Mouse (Mus musculus) liver, embryonic 12.5 days (tissue): Measurements from ENCODE around the gene Plekhg3. TPM values are rescaled to one million over a fixed set of nuclear protein-coding genes. Genes with fewer than 3 reads are reported as not detected.

Experiments
- ATAC-seq: fragments of 200-750 bp; cut with Nextera tagmentation; 2 replicates; pipeline ENCODE4 v1.8.0; 2017; ENCODE audit warnings: moderate number of reproducible peaks, mild to moderate bottlenecking, moderate library complexity
- H3K27ac ChIP-seq: fragments of 300-500 bp; sonication (generic); 2 replicates; pipeline ENCODE4 v1.5.1; 2016; ENCODE audit warnings: mild to moderate bottlenecking
- H3K27me3 ChIP-seq: fragments of 300-500 bp; sonication (generic); replicated peaks from 2 replicates; pipeline ENCODE4 v1.6.1; 2016; ENCODE audit warnings: mild to moderate bottlenecking, moderate library complexity
- H3K36me3 ChIP-seq: fragments of 300-500 bp; sonication (generic); 2 replicates; pipeline ENCODE4 v1.6.1; 2016; ENCODE audit warnings: mild to moderate bottlenecking, moderate library complexity
- H3K4me1 ChIP-seq: fragments of 300-500 bp; sonication (generic); 2 replicates; pipeline ENCODE4 v1.6.1; 2016
- H3K4me2 ChIP-seq: fragments of 300-500 bp; sonication (generic); 2 replicates; pipeline ENCODE4 v1.6.1; 2016; ENCODE audit warnings: mild to moderate bottlenecking, moderate library complexity
- H3K4me3 ChIP-seq: fragments of 300-500 bp; sonication (generic); 2 replicates; pipeline ENCODE4 v1.5.1; 2016; ENCODE audit warnings: mild to moderate bottlenecking, moderate library complexity
- H3K9ac ChIP-seq: fragments of 300-500 bp; sonication (generic); 2 replicates; pipeline ENCODE4 v1.6.1; 2016; ENCODE audit warnings: mild to moderate bottlenecking, moderate library complexity
- H3K9me3 ChIP-seq: fragments of 300-500 bp; sonication (generic); replicated peaks from 2 replicates; pipeline ENCODE4 v1.6.1; 2016; ENCODE audit warnings: mild to moderate bottlenecking, moderate library complexity
- WGBS: fragments of 180-500 bp; shearing (Covaris S2); methylation state at CpG from one replicate; pipeline ENCODE4 v1.1.7; 2016; ENCODE audit not compliant: insufficient replicate concordance; 5-methylcytosine and 5-hydroxymethylcytosine counted together
- polyA plus RNA-seq: library from polyadenylated mRNA; unstranded; fragments of >200 nt; fragmentation: Nextera tagmentation; extraction: Ambion mirVana; gene quantifications from 2 replicates; pipeline ENCODE4 v1.2.1, GENCODE M21; 2016

Plekhg3 gene
- polyA plus RNA-seq, 1 experiment from 2014 or later = 3.3 TPM

DNA sequence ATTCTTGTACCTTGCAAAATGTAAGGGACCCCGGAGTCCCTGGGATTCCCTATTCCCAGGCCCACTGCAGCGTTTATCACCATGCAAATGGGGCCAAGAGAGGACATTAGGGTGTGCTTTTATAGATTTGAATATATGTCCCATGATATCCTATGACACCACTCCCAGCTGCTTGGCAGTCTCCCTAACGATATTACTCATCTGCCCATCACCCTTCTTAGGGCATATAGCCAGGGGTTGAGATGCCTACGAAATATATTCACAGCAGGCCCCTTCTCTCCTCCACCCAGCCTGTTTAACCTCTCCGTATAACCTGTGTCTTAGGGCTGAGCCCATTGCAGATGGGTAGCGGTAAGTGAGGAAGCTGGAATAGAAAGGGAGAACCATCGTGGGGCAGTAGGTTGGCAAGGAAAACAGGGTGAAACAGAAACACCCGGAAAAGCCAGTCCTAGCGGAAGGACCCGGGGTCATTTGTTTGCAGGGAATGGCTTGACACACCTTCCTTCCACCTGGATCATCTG is 10.1 kb downstream of the Plekhg3 start:
- Histone ChIP-seq H3K36me3 (peaks cover 3% of the 10 kb centered on the region; the same call in 1 of the 2 replicates), H3K9me3 (no peaks in the 10 kb centered on the region), H3K27ac (no peak overlapping the region), H3K4me2 (no peak overlapping the region), H3K27me3 (peaks cover 25% of the 10 kb centered on the region), H3K4me3 (no peak overlapping the region), H3K9ac (no peak overlapping the region), H3K4me1 (peaks cover 38% of the 10 kb centered on the region)
- 66% methylated on average over 10 of the region's 10 CpGs for WGBS
- no peak for ATAC-seq

DNA sequence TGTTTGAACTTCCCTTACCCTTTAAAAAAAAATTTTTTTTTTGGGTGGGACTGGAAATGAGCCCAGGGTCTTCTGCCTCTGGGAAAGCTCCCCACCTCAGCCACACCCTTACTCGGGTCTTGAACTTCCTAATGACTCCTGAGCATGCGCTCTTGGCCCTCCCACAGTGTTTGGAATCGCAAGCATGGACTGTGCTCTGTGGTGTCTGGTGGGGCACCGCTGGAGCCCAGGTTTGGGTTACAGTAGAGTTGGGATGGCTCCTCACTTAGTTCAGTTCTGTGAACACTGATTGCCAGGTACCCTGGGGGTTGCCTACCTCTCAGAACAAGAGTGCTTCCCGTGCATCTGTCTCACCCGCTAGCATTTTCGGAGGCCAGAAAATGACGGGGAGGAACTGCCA is 10.8 kb downstream of the Plekhg3 start:
- Histone ChIP-seq H3K9me3 (no peaks in the 10 kb centered on the region), H3K27me3 (peaks cover 25% of the 10 kb centered on the region), H3K27ac (no peak overlapping the region; the same call in 1 of the 2 replicates), H3K4me1 (peaks cover 39% of the 10 kb centered on the region), H3K36me3 (peaks cover 3% of the 10 kb centered on the region; the same call in 1 of the 2 replicates), H3K4me2 (no peak overlapping the region), H3K4me3 (no peak overlapping the region), H3K9ac (no peak overlapping the region)
- WGBS = 43% methylated on average over 8 of the region's 8 CpGs
- ATAC-seq = peak; percentile 19; the same call in 1 of the 2 replicates

DNA sequence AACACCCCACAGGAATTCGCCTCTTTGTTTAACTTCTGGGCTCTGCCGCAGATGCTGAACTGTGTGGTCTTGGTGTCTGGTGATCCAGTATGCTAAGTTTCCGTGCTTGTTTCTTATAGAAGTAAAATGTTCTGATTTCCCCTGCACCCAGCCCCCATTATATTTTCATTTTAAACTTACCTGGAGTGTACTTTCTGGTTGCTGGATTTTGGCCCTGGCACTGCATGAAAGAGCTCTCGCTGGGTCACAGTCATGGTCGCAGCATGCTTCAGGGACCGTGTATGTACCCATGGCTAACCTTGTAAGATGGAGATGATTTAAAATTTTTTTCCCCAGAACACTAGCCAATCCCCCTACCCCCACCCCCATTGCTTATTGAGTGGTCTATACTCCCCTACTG is 11.2 kb downstream of the Plekhg3 start:
- WGBS = 74% methylated on average over 6 of the region's 6 CpGs
- no peak for ATAC-seq
- H3K36me3 ChIP-seq = peaks cover 3% of the 10 kb centered on the region; the same call in 1 of the 2 replicates
- H3K4me2 ChIP-seq = no peak overlapping the region
- peaks cover 39% of the 10 kb centered on the region for H3K4me1 ChIP-seq
- no peak overlapping the region; the same call in 1 of the 2 replicates for H3K27ac ChIP-seq
- H3K9ac ChIP-seq = no peak overlapping the region
- H3K9me3 ChIP-seq = no peaks in the 10 kb centered on the region
- H3K27me3 ChIP-seq = peaks cover 25% of the 10 kb centered on the region
- no peak overlapping the region for H3K4me3 ChIP-seq

DNA sequence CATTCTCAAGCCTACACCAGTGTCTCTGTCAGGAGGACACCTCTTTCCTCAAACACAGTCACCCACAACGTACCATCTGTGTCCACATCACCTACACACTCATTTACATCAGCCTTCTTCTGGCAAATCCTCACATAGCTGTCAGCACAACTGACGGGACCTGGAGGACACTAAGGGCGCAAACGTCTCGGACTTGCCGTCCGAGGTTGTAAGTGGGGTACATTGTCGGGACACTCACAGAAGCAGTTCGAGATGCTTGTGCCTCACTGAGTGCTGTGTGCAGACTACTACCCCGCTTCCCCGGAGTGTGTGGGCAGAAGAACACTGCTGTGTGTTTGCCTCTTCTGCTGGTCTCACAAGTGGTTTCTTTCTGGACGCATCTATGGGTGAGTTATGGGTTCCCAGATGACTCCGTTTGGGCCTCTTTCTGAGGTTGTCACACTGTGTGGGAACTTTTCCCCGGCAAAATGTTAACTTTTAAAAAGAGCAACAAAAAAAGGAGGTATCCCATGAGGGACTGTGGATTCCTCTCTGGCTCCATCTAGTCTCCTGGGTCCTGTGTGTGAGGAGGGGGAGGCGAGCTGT is 15.2 kb downstream of the Plekhg3 start:
- Histone ChIP-seq H3K9ac (no peak overlapping the region), H3K36me3 (no peaks in the 10 kb centered on the region), H3K27ac (no peak overlapping the region), H3K4me1 (peaks cover 39% of the 10 kb centered on the region), H3K27me3 (peaks cover 41% of the 10 kb centered on the region), H3K4me2 (peak overlapping the region; percentile 29; the same call in 1 of the 2 replicates), H3K9me3 (no peaks in the 10 kb centered on the region), H3K4me3 (no peak overlapping the region)
- WGBS = 59% methylated on average over 15 of the region's 15 CpGs
- no peak for ATAC-seq

DNA sequence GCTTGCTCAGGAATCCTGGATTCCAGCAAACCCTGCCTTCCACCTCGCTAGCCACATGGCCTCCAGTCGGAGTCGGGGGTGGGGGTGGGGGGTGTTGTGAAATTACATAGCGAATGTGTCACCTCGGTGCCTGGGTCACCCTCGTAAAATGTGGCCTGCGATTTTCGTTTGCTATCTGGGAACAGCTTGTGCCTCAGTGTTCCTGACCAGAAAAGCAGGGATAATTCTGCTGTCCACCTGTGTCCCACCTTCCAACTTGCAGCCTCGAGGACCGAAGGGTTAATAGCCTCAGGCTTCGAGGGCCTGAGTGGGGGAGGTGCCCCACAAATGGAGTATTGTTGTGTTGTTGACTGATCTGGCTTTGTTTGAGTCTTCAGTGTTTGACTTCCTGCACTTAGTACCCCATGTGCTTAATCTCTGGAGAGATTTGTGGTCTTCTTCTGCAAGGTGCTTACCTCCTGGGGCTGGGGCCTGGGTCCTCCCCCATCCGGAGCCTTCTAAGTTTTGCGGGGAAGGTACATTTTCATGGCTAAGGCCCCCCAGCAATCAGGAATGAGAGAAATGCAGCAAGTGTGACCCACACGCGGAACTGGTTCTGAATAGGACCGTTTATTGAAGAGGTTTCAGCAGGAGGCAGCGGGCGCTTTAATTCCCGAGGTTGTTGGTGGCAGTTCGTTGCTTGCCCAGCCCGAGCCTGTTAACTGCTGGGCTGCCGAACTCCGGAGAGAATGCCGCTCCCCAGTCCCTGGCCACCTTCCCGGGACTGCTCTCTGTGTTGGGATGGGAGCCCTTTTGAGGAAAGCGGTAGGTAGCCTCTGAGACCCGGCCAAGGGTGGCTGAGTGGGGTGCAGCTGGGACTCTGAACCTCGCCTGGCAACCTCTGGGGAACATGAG is 15.9 kb downstream of the Plekhg3 start:
- Histone ChIP-seq H3K27ac (peak overlapping the region; percentile 8; the same call in 1 of the 2 replicates), H3K4me2 (peak overlapping the region; percentile 29), H3K27me3 (peaks cover 41% of the 10 kb centered on the region), H3K9ac (no peak overlapping the region), H3K4me3 (no peak overlapping the region), H3K4me1 (peaks cover 35% of the 10 kb centered on the region), H3K9me3 (no peaks in the 10 kb centered on the region), H3K36me3 (no peaks in the 10 kb centered on the region)
- 0 out of 2 replicates have a peak, but pooled peaks have one; percentile 4 for ATAC-seq
- 31% methylated on average over 28 of the region's 28 CpGs for WGBS

DNA sequence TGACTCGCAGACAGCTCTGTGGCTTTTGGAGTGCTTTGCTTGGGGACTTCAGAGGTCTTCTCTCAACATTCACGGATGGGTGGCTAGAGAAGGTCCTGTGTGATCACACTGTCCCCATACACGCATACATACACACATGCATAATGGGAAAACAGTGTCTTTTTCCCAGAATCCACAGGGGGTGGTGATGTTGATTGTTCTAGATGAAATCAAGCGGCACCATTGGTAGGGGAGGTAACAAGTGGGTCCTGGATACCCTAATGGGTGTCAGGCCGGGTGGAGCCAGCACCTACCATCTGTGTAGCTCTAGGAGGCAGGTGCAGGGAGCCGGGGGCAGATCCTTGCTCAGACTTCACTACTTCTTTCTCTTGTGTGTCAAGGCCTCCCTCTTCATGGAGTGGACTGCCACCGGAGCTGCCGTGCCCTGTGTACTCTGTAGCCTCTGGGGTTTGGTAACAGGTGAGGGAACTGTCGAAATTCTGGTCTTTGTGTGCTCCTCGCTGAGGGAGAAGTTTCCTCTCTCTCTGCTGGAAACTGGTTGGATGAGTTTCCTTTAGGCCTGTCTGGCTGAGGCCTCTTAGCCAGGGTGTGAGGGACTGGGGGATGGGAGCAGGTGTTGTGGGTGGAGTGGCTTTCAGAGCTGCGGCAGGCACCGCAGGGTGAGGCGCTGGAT is 16.9 kb downstream of the Plekhg3 start:
- no peak overlapping the region for H3K4me3 ChIP-seq
- peak; percentile 33; the same call in 1 of the 2 replicates for ATAC-seq
- 38% methylated on average over 13 of the region's 13 CpGs for WGBS

DNA sequence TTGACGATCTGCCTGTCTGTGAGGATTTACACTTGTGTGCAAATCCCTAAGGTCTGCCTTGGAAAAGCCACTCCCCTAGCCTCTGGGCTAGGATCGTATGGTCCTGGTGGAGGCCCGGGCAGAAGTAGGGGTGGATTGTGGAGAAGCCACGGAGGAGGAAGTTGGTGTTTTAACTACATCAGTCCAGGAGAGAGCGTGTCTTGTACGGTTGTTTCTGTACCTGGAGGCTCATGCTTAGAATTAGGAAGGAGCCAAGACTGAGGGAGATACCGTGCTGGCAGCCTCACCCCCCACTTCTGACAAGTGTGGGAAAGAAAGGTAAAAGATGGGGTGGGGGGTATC is 17.4 kb downstream of the Plekhg3 start:
- peaks cover 41% of the 10 kb centered on the region for H3K27me3 ChIP-seq
- H3K9ac ChIP-seq = no peak overlapping the region
- peaks cover 38% of the 10 kb centered on the region for H3K4me1 ChIP-seq
- H3K9me3 ChIP-seq = no peaks in the 10 kb centered on the region
- WGBS = 20% methylated on average over 7 of the region's 7 CpGs
- no peak overlapping the region for H3K27ac ChIP-seq
- H3K4me2 ChIP-seq = no peak overlapping the region
- H3K36me3 ChIP-seq = no peaks in the 10 kb centered on the region
- H3K4me3 ChIP-seq = no peak overlapping the region
- no peak for ATAC-seq

More for the DNA sequence above, 16.9 kb downstream of the Plekhg3 start:
- Histone ChIP-seq H3K4me2 (no peak overlapping the region), H3K27me3 (peaks cover 41% of the 10 kb centered on the region), H3K9me3 (no peaks in the 10 kb centered on the region), H3K4me1 (peaks cover 34% of the 10 kb centered on the region), H3K9ac (no peak overlapping the region), H3K36me3 (no peaks in the 10 kb centered on the region), H3K27ac (no peak overlapping the region)

DNA sequence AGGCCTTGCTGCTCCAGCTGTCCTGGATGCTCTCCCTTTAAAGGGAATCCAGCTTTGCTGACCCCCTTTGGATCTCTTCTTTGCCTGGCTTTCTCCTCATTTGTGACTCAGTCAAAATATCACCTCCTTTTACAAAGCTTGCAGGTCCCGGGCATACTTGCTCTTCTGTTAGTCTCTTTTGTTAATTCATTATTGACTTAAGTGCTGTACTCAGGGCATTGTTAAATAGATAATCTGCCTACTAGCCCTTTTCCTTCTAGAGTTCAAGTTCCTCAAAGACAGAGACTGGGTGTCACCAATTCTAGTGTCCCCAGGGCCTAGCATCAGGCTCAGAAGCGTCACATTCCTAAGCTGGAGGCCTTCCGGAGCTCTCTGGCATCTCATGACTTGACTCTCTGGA is 18.5 kb downstream of the Plekhg3 start:
- ATAC-seq = no peak
- peaks cover 41% of the 10 kb centered on the region for H3K27me3 ChIP-seq
- H3K4me1 ChIP-seq = peaks cover 49% of the 10 kb centered on the region
- H3K4me2 ChIP-seq = no peak overlapping the region
- H3K9ac ChIP-seq = no peak overlapping the region
- H3K36me3 ChIP-seq = no peaks in the 10 kb centered on the region
- H3K27ac ChIP-seq = no peak overlapping the region
- 72% methylated on average over 3 of the region's 3 CpGs for WGBS
- no peak overlapping the region for H3K4me3 ChIP-seq
- H3K9me3 ChIP-seq = no peaks in the 10 kb centered on the region

DNA sequence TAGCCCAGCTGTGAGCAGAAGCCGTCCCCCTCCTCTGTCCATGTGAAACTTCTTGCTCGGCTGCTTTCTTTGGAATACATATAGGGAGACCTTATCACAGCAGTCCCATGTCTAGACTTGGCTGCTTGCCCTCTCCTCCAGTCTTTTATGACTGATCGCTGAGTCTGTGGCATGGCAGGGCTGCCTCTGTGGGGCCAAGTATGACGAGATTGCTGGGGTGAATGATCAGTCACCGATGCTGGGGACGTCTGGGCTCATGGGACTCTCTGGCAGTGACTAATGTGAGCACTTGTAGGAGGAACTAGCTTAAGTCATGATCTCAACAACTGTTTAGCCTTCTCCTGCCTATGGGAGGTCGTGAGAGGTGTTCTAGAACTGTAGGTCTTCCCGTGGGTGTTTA is 21.6 kb downstream of the Plekhg3 start:
- no peak overlapping the region for H3K9ac ChIP-seq
- H3K36me3 ChIP-seq = no peaks in the 10 kb centered on the region
- 53% methylated on average over 8 of the region's 8 CpGs for WGBS
- H3K4me1 ChIP-seq = peaks cover 54% of the 10 kb centered on the region
- H3K27me3 ChIP-seq = peaks cover 24% of the 10 kb centered on the region
- no peak for ATAC-seq
- H3K4me2 ChIP-seq = no peak overlapping the region
- no peak overlapping the region for H3K27ac ChIP-seq
- no peaks in the 10 kb centered on the region for H3K9me3 ChIP-seq
- no peak overlapping the region for H3K4me3 ChIP-seq

DNA sequence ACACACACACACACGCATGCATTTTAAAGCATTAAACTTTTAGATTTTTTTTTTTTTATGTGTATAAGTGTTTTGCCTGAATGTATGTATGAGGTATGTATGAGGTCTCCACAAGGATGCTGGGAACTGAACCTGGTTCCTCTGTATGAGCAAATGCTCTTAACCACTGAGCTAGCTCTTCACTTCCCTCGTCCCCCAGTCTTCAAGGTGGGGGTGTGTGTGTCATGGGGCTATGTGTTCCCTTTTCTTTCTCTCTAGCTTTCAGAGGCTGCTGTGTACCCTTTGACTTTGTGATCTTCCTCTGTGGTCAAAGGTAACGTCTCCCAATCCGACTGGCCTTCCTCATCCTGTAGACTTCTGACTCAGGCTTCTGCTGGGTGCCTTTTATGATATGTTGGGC is 22.3 kb downstream of the Plekhg3 start:
- Histone ChIP-seq H3K9me3 (no peaks in the 10 kb centered on the region), H3K27me3 (peaks cover 22% of the 10 kb centered on the region), H3K4me2 (no peak overlapping the region), H3K4me1 (peaks cover 50% of the 10 kb centered on the region), H3K4me3 (no peak overlapping the region), H3K27ac (no peak overlapping the region), H3K9ac (no peak overlapping the region), H3K36me3 (no peaks in the 10 kb centered on the region)
- 42% methylated on average over 4 of the region's 4 CpGs for WGBS
- no peak for ATAC-seq

DNA sequence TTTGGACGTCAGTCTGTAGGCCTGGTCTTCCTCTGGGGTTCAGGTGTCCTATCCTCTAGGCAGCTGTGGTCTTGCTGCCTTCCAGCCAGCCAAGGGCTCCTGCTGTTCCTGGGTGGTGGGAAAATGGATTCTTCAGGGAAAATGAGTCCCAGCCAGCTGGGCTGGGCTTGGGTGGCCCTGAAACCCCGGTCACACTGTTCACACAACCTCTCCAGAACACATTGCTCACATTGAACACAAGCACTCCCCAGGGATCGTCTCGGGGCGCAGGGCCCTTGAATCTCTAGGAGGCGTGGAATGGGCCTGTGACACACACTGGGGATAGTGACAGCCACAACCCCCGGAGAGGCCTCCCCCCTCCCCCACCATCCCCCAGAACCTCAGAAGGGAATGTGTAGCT is 23.2 kb downstream of the Plekhg3 start:
- Histone ChIP-seq H3K36me3 (no peaks in the 10 kb centered on the region), H3K4me1 (peaks cover 46% of the 10 kb centered on the region), H3K27ac (no peak overlapping the region), H3K4me3 (no peak overlapping the region), H3K9ac (no peak overlapping the region), H3K9me3 (no peaks in the 10 kb centered on the region), H3K4me2 (no peak overlapping the region), H3K27me3 (peaks cover 20% of the 10 kb centered on the region; the same call in 1 of the 2 replicates)
- WGBS = 63% methylated on average over 7 of the region's 7 CpGs
- no peak for ATAC-seq

DNA sequence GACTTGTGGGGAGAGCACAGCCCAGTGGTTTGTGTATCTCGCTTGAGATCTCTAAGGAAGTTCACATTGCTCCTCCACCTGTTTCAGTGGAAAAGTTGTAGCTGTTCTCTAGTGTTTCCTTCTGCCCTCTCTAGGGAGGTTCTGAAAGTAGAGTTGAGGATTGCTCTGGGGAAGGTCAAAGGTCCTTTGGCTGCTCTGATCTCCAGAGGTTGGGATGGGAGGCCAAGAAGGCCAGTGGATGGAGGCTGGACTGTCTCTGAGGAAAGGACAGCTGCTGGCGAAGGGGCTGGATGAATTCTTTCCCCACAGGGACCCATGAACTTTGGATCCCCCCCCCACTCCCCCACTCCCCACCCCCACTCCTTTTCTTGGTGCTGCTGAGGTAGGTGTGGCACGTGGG is 23.7 kb downstream of the Plekhg3 start:
- Histone ChIP-seq H3K27ac (no peak overlapping the region), H3K36me3 (no peaks in the 10 kb centered on the region), H3K4me1 (peaks cover 46% of the 10 kb centered on the region), H3K9me3 (no peaks in the 10 kb centered on the region), H3K9ac (no peak overlapping the region), H3K4me2 (no peak overlapping the region), H3K4me3 (no peak overlapping the region), H3K27me3 (peaks cover 19% of the 10 kb centered on the region; the same call in 1 of the 2 replicates)
- 56% methylated on average over 3 of the region's 3 CpGs for WGBS
- ATAC-seq = no peak
